Mouse (Mus musculus) G1E (cell line): ENCODE data around the gene Gm45233. TPM values are rescaled to one million over a fixed set of nuclear protein-coding genes. Genes with fewer than 3 reads are reported as not detected.

Experiments
- ATAC-seq: 2 replicates; pipeline ENCODE4 v1.8.0; 2016; ENCODE audit warnings: mild to moderate bottlenecking; ENCODE audit not compliant: insufficient number of reproducible peaks, poor library complexity, low FRiP score, severe bottlenecking; ENCODE audit errors: extremely low read depth
- DNase-seq: peaks from one replicate; pipeline ENCODE4 v3.0.0; 2012; ENCODE audit warnings: low spot score
- H3K27me3 ChIP-seq: 2 replicates; pipeline ENCODE4 v1.6.1; 2012; ENCODE audit warnings: mild to moderate bottlenecking, low read length, inconsistent platforms; ENCODE audit not compliant: insufficient read depth
- H3K36me3 ChIP-seq: replicated peaks from 2 replicates; pipeline ENCODE3; 2012; ENCODE audit warnings: mild to moderate bottlenecking, inconsistent platforms
- H3K4me1 ChIP-seq: 2 replicates; pipeline ENCODE4 v1.6.1; 2012; ENCODE audit warnings: low read depth, low read length, inconsistent platforms, mixed read lengths; ENCODE audit not compliant: insufficient read depth
- H3K4me3 ChIP-seq: 2 replicates; pipeline ENCODE4 v1.5.1; 2012; ENCODE audit warnings: low read depth, mild to moderate bottlenecking, inconsistent platforms, low read length, moderate library complexity, mixed read lengths
- H3K9me3 ChIP-seq: replicated peaks from 2 replicates; pipeline ENCODE4 v1.6.1; 2012; ENCODE audit warnings: inconsistent platforms
- CTCF ChIP-seq: IDR thresholded peaks from 2 replicates; pipeline ENCODE4 v1.5.1; 2012; ENCODE audit warnings: low read depth, low read length, inconsistent platforms, mixed read lengths
- GATA1 ChIP-seq: IDR thresholded peaks from 2 replicates; pipeline ENCODE4 v1.6.1; 2012; ENCODE audit warnings: borderline replicate concordance, low read length, inconsistent platforms, mixed read lengths
- GATA2 ChIP-seq: IDR thresholded peaks from 2 replicates; pipeline ENCODE4 v1.6.1; 2012; ENCODE audit warnings: low read depth, low read length, inconsistent platforms, borderline replicate concordance
- POLR2AphosphoS5 ChIP-seq: IDR thresholded peaks from 2 replicates; pipeline ENCODE4 v1.6.1; 2012; ENCODE audit warnings: low read depth, low read length, inconsistent platforms; ENCODE audit not compliant: insufficient replicate concordance
- TAL1 ChIP-seq: conservative IDR thresholded peaks from 2 replicates; pipeline ENCODE4 v1.6.1; 2012; ENCODE audit warnings: low read depth, low read length, inconsistent platforms, mixed read lengths
- polyA plus RNA-seq: library from polyadenylated mRNA; stranded (reverse); fragments of >175 nt; gene quantifications from 2 replicates; pipeline ENCODE4 v1.2.3, GENCODE M21; 2012
- total RNA-seq, 2 experiments: library from RNA; stranded (forward) in 1 of 2; stranded (reverse) in 1 of 2; fragments of 200-1000 nt in 1 of 2; fragments of >200 nt in 1 of 2; fragmentation: Nextera tagmentation in 1 of 2; gene quantifications; 2 replicates each; pipeline ENCODE4 v1.2.3; 2014 to 2017

Gene Gm45233
- total and polyA plus RNA-seq, 3 experiments, result not detected

DNA sequence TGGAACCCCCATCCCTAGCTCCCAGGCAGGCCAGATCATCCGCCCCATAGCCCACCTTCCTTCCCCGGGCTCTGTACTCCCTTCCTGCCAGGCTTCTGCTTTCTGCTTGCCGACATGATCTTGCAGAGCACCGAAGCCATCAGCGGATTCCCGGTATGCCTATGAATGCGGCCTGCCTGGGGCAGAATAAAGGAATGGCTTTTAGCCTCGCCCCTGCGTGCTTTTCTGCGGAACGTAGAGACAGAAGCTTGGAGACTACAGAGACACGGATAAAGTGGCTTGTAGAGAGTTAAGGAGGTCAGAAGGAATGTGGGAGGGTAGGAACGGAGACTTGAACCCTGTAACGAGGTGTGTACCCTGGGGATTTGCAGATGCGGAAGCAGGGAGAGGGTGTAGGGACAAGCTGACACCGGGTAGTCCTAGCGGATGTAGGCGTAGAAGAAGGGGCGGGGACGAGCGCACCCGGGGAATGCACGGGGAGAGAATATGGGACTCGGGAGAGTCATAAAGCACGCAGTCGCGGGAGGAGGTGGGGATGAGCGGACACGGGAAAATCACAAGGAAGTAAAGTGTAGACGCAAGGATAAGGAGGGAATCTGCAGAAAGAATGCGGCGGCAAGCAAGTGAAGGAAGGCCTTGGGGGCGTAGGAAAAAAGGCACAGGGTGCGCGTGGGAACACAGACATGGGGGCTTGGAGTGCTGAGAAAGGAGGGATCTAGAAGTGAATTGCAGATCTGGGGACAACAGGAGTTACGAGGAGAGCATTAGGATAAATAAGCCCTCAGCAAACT is 607 bp upstream of the Gm45233 start:
- peaks cover 31% of the 10 kb centered on the region for H3K36me3 ChIP-seq
- H3K27me3 ChIP-seq, result peaks cover 15% of the 10 kb centered on the region
- peak overlapping the region; percentile 75 for H3K4me3 ChIP-seq
- H3K9me3 ChIP-seq, result no peaks in the 10 kb centered on the region
- DNase-seq (peak; percentile 78), ATAC-seq (peak; percentile 86)
- peaks cover 57% of the 10 kb centered on the region for H3K4me1 ChIP-seq
- peak; percentile 37; the same call in 1 of the 2 replicates for TF ChIP-seq POLR2AphosphoS5
- TF ChIP-seq GATA2, result no peak

DNA sequence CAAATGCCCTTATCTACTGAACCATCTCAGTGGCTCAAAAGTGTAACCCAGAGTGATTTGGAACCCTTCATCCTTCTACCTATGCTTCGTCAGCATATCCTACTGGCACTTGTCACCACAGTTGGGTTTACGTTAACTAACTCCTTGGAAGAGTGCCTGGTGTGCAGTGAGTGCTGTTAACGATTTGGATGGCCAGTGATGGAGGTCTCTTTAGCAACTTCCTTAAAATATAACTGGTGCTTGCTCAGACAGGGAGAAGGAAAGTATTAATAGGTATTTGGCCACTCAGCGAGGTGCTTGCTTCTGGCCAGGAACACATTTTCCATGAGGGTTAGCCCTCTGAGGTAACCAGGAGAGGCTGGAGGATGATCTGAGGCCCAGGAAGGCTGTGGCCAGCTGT is 3.9 kb downstream of the Gm45233 start:
- DNase-seq (no peak), ATAC-seq (no peak)
- no peaks in the 10 kb centered on the region for H3K9me3 ChIP-seq
- H3K4me3 ChIP-seq, result no peak overlapping the region
- peaks cover 68% of the 10 kb centered on the region for H3K36me3 ChIP-seq
- H3K27me3 ChIP-seq, result no peaks in the 10 kb centered on the region
- H3K4me1 ChIP-seq, result peaks cover 63% of the 10 kb centered on the region
- no peak for TF ChIP-seq GATA1
- TF ChIP-seq GATA2, result no peak; the same call in 1 of the 2 replicates
- no peak for TF ChIP-seq POLR2AphosphoS5
- TF ChIP-seq CTCF, result no peak
- TF ChIP-seq TAL1, result no peak

DNA sequence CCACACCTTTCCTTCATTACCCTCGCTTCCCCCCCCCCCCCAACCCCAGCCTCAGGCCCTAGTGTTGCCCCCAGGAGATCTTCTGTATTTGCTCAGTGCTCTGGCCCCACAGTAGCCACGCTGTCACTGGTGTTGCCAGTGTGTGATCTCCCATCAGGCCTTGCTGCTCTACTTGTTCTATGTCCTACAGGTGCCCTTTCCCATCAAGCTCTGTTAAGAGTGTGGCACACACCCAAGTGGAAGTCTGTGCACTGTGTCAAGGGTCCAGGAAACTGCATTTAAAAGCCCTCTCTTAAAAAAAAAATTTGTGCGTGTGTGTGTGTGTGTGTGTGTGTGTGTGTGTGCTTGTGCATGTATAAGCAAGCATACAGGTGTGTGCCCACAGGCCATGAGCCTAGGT is 4.3 kb downstream of the Gm45233 start:
- no peaks in the 10 kb centered on the region for H3K9me3 ChIP-seq
- no peak for TF ChIP-seq CTCF
- no peak for TF ChIP-seq GATA2
- no peak for TF ChIP-seq GATA1
- no peak for TF ChIP-seq TAL1
- no peak for TF ChIP-seq POLR2AphosphoS5
- ATAC-seq, result no peak
- DNase-seq, result no peak
- H3K4me3 ChIP-seq, result no peak overlapping the region
- H3K36me3 ChIP-seq, result peaks cover 73% of the 10 kb centered on the region
- no peaks in the 10 kb centered on the region for H3K27me3 ChIP-seq
- H3K4me1 ChIP-seq, result peaks cover 63% of the 10 kb centered on the region

- Histone ChIP-seq H3K27me3 (no peaks in the 10 kb centered on the region), H3K36me3 (peaks cover 88% of the 10 kb centered on the region), H3K9me3 (no peaks in the 10 kb centered on the region), H3K4me3 (no peak overlapping the region), H3K4me1 (peaks cover 58% of the 10 kb centered on the region)
- ATAC-seq (no peak), DNase-seq (no peak)
- no peak for TF ChIP-seq CTCF
- TF ChIP-seq GATA1, result no peak
- no peak for TF ChIP-seq POLR2AphosphoS5
- no peak for TF ChIP-seq TAL1
- no peak for TF ChIP-seq GATA2
These were observed 5.9 kb downstream of the Gm45233 start for GRCm38 (mm10) chr7:43449811-43450210.

DNA sequence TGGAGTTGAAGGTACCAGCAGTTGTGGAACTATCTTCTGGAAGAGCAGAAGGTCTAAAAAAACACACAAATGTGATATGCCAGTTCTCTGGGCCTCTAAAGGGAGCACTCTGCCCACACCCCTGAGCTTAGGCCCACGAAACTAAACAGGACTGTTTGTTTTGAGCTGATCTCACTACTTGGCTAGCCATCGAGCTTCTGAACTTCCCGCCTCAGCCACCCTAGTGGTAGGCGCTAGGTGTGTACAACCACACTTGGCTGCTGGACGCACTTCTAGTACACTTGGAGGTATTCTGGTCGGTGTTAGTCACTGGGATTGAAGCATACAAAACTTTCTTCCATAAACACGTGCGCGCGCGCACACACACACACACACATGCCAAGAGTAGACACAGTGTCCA is 7.8 kb downstream of the Gm45233 start:
- peaks cover 41% of the 10 kb centered on the region for H3K4me1 ChIP-seq
- DNase-seq (no peak), ATAC-seq (no peak)
- H3K9me3 ChIP-seq, result no peaks in the 10 kb centered on the region
- no peak for TF ChIP-seq TAL1
- TF ChIP-seq POLR2AphosphoS5, result no peak
- peaks cover 93% of the 10 kb centered on the region for H3K36me3 ChIP-seq
- H3K27me3 ChIP-seq, result no peaks in the 10 kb centered on the region
- H3K4me3 ChIP-seq, result no peak overlapping the region

DNA sequence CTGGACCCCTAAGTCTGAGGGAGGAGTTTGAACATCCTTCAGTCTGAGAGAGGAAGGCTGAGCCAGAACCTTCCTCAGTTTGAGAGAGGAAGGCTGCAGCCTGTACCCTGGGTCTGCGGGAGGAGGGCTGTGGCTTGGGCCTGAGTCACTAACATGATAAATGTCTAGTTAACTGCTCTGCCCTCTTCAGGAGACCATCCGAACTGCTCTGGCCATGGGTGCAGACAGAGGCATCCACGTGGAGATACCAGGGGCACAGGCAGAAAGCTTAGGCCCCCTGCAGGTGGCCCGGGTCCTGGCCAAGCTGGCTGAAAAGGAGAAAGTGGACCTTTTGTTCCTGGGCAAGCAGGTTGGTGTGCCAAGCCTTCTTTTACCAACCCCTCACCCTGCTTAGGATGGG is 8.7 kb downstream of the Gm45233 start:
- DNase-seq, result no peak
- H3K4me1 ChIP-seq, result peaks cover 32% of the 10 kb centered on the region
- TF ChIP-seq CTCF, result no peak
- TF ChIP-seq GATA1, result no peak
- no peak for TF ChIP-seq TAL1
- no peak for TF ChIP-seq GATA2
- no peak for TF ChIP-seq POLR2AphosphoS5

More for the DNA sequence above, 8.7 kb downstream of the Gm45233 start:
- Histone ChIP-seq H3K4me3 (no peak overlapping the region), H3K9me3 (no peaks in the 10 kb centered on the region), H3K36me3 (peaks cover 93% of the 10 kb centered on the region), H3K27me3 (no peaks in the 10 kb centered on the region)
- 0 out of 2 replicates have a peak, but pooled peaks have one; percentile 18 for ATAC-seq
